Mouse (Mus musculus) kidney, postnatal 36 days (tissue): ENCODE data around the gene Rab29.
"Not testable (repeated sequence)": the region's sequence is repeated elsewhere in the genome, so short reads cannot be mapped to it uniquely, and the experiment has no call there.

Experiments
- DNase-seq, 2 experiments: peaks; one replicate each; pipeline ENCODE4 v3.0.0; 2021 to 2022; ENCODE audit warnings: mixed read lengths in 2 of 2

The Rab29 gene

GRCm38 (mm10) chr1:131866304-131866999, 572 bp upstream of the Rab29 start:
- no peak for DNase-seq

- DNase-seq: no peak
These were observed 894 bp downstream of the Rab29 start for GRCm38 (mm10) chr1:131867946-131868290.

- DNase-seq: no peak
These were observed 2.5 kb downstream of the Rab29 start for GRCm38 (mm10) chr1:131869561-131869960.

- no peak for DNase-seq
These were observed 5.8 kb downstream of the Rab29 start for GRCm38 (mm10) chr1:131872856-131873255.

- DNase-seq: no peak
These were observed 12.8 kb downstream of the Rab29 start for GRCm38 (mm10) chr1:131879816-131880215.

GRCm38 (mm10) chr1:131882787-131883186, 15.8 kb downstream of the Rab29 start:
- peak in 1 of 2 experiments; percentile 60 for DNase-seq

GRCm38 (mm10) chr1:131886173-131886572, 19.1 kb downstream of the Rab29 start:
- DNase-seq: no peak

GRCm38 (mm10) chr1:131886641-131887040, 19.6 kb downstream of the Rab29 start:
- DNase-seq: no peak

GRCm38 (mm10) chr1:131890043-131890658, 23.1 kb downstream of the Rab29 start:
- no peak for DNase-seq

GRCm38 (mm10) chr1:131891436-131891835, 24.4 kb downstream of the Rab29 start:
- no peak for DNase-seq

GRCm38 (mm10) chr1:131902679-131903078, 35.7 kb downstream of the Rab29 start:
- no peak for DNase-seq

- no peak for DNase-seq
These were observed 36.2 kb downstream of the Rab29 start for GRCm38 (mm10) chr1:131903251-131903650.

- DNase-seq: peak; percentile 31 to 51
These were observed 38.5 kb downstream of the Rab29 start for GRCm38 (mm10) chr1:131905497-131905896.

GRCm38 (mm10) chr1:131908456-131908855, 41.4 kb downstream of the Rab29 start:
- DNase-seq: no peak

GRCm38 (mm10) chr1:131909236-131909635, 42.2 kb downstream of the Rab29 start:
- DNase-seq: not testable (repeated sequence)

- DNase-seq: peak; percentile 100
These were observed 43.1 kb downstream of the Rab29 start, which contains the start of gene Nucks1 for GRCm38 (mm10) chr1:131910001-131910648. Gene Nucks1 (plus strand): TSS chr1:131910534.

- peak; percentile 83 to 94 for DNase-seq
These were observed 43.9 kb downstream of the Rab29 start for GRCm38 (mm10) chr1:131910674-131911558.

- DNase-seq: no peak
These were observed 50.6 kb downstream of the Rab29 start for GRCm38 (mm10) chr1:131917634-131918033.

GRCm38 (mm10) chr1:131919052-131919451, 52.0 kb downstream of the Rab29 start:
- peak in 1 of 2 experiments; percentile 35 for DNase-seq

- DNase-seq: no peak
These were observed 55.1 kb downstream of the Rab29 start for GRCm38 (mm10) chr1:131922100-131922499.
